Mouse (Mus musculus): ENCODE data around the gene Neurl1b.

The Neurl1b gene

GRCm38 (mm10) chr17:26452371-26452972 lies 37.8 kb downstream of the Neurl1b start:
- no peak for DNase-seq (ENCODE audit: low spot score)

GRCm38 (mm10) chr17:26457506-26457905 lies 42.9 kb downstream of the Neurl1b start:
- no peak for DNase-seq (ENCODE audit: low spot score)

GRCm38 (mm10) chr17:26458049-26458448 lies 43.4 kb downstream of the Neurl1b start:
- DNase-seq (ENCODE audit: low spot score): no peak

- no peak for DNase-seq (ENCODE audit: low spot score)
Measured at GRCm38 (mm10) chr17:26462634-26463170, 48.1 kb downstream of the Neurl1b start.

GRCm38 (mm10) chr17:26463432-26463831 lies 48.8 kb downstream of the Neurl1b start:
- no peak for DNase-seq (ENCODE audit: low spot score)

- peak; percentile 46 for DNase-seq (ENCODE audit: low spot score)
Measured at GRCm38 (mm10) chr17:26463984-26464383, 49.4 kb downstream of the Neurl1b start.

GRCm38 (mm10) chr17:26464481-26464880 lies 49.9 kb downstream of the Neurl1b start:
- no peak for DNase-seq (ENCODE audit: low spot score)

GRCm38 (mm10) chr17:26464972-26465371 lies 50.3 kb downstream of the Neurl1b start:
- DNase-seq (ENCODE audit: low spot score): no peak

GRCm38 (mm10) chr17:26466741-26467150 lies 52.1 kb downstream of the Neurl1b start:
- DNase-seq (ENCODE audit: low spot score): no peak

GRCm38 (mm10) chr17:26467619-26468018 lies 53.0 kb downstream of the Neurl1b start:
- no peak for DNase-seq (ENCODE audit: low spot score)

GRCm38 (mm10) chr17:26468102-26468894 lies 53.7 kb downstream of the Neurl1b start:
- no peak for DNase-seq (ENCODE audit: low spot score)

GRCm38 (mm10) chr17:26476871-26477270 lies 62.2 kb downstream of the Neurl1b start:
- no peak for DNase-seq (ENCODE audit: low spot score)

- DNase-seq (ENCODE audit: low spot score): no peak
Measured at GRCm38 (mm10) chr17:26478672-26479071, 64.0 kb downstream of the Neurl1b start.

- DNase-seq (ENCODE audit: low spot score): no peak
Measured at GRCm38 (mm10) chr17:26479619-26480018, 65.0 kb downstream of the Neurl1b start.

- DNase-seq (ENCODE audit: low spot score): no peak
Measured at GRCm38 (mm10) chr17:26480956-26481355, 66.3 kb downstream of the Neurl1b start.

- no peak for DNase-seq (ENCODE audit: low spot score)
Measured at GRCm38 (mm10) chr17:26484626-26485421, 70.2 kb downstream of the Neurl1b start.

- DNase-seq (ENCODE audit: low spot score): no peak
Measured at GRCm38 (mm10) chr17:26487266-26487665, 72.6 kb downstream of the Neurl1b start.

- no peak for DNase-seq (ENCODE audit: low spot score)
Measured at GRCm38 (mm10) chr17:26487917-26488316, 73.3 kb downstream of the Neurl1b start.

- no peak for DNase-seq (ENCODE audit: low spot score)
Measured at GRCm38 (mm10) chr17:26488711-26489403, 74.2 kb downstream of the Neurl1b start.

- DNase-seq (ENCODE audit: low spot score): no peak
Measured at GRCm38 (mm10) chr17:26490072-26490471, 75.4 kb downstream of the Neurl1b start.

GRCm38 (mm10) chr17:26490910-26491309 lies 76.3 kb downstream of the Neurl1b start:
- no peak for DNase-seq (ENCODE audit: low spot score)

- DNase-seq (ENCODE audit: low spot score): no peak
Measured at GRCm38 (mm10) chr17:26492246-26492645, 77.6 kb downstream of the Neurl1b start.
